Mouse (Mus musculus) gastrocnemius, postnatal 14 days (tissue): ENCODE data around the gene Astn2. TPM values are rescaled to one million over a fixed set of nuclear protein-coding genes. Genes with fewer than 3 reads are reported as not detected.

Experiments
- DNase-seq: peaks from one replicate; pipeline ENCODE4 v3.0.0; 2021; ENCODE audit warnings: mixed read lengths
- intact Hi-C: fragments of 180-260 bp; cut with DNase I; formaldehyde crosslinking; loops from one replicate; pipeline ENCODE4 v1.15.1; 2025; ENCODE audit warnings: low total_unique reads
- total RNA-seq, 2 experiments: library from RNA; stranded (reverse); gene quantifications; 2 replicates each; pipeline ENCODE4 v1.2.3; 2021

Astn2 gene
- total RNA-seq, 2 experiments from 2014 or later: 0.78 to 1.6 TPM

- intact Hi-C loops: no loop called here
- no peak for DNase-seq
These were observed 83.4 kb downstream of the Astn2 start for GRCm38 (mm10) chr4:66321051-66321450.

- intact Hi-C loops: no loop called here
- no peak for DNase-seq
These were observed 89.5 kb downstream of the Astn2 start for GRCm38 (mm10) chr4:66314806-66315484.

GRCm38 (mm10) chr4:66312733-66313132 lies 91.7 kb downstream of the Astn2 start:
- intact Hi-C loops: no loop called here
- no peak for DNase-seq

DNA sequence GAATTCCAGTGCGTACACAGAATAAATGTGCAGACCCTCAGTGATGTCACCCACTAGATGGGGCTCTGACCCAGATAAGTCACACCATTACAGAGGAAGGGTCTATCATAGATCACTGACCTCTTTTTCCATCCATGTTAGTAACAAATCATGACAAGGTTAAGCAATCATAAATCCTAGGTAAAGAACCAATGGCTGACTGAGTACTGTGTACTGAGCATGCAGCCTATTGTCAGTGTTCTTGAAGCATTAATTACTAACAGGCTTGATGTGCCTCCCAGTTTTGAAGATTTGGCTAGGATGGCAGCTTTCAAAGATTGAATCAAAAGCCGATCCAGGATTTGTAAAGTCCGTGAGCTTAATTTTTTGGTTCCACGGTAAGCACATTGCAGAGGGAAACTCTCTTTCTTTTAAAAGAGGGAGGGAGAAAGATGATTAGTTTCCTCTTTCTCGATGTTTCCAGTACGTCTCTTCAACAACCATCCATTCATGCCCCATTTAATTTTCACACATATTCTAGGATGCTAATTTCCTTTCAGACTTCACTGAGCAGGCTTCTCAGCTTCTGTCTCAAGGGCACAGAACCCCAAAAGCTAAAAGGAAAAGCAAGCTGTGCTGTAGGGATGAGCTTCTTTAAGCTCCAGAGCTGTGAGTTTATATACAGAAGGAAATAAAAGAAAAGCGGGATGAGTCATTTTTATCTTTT lies 93.9 kb downstream of the Astn2 start:
- intact Hi-C loops: no loop called here
- DNase-seq: no peak

GRCm38 (mm10) chr4:66306377-66306776 lies 98.0 kb downstream of the Astn2 start:
- intact Hi-C loops: no loop called here

DNA sequence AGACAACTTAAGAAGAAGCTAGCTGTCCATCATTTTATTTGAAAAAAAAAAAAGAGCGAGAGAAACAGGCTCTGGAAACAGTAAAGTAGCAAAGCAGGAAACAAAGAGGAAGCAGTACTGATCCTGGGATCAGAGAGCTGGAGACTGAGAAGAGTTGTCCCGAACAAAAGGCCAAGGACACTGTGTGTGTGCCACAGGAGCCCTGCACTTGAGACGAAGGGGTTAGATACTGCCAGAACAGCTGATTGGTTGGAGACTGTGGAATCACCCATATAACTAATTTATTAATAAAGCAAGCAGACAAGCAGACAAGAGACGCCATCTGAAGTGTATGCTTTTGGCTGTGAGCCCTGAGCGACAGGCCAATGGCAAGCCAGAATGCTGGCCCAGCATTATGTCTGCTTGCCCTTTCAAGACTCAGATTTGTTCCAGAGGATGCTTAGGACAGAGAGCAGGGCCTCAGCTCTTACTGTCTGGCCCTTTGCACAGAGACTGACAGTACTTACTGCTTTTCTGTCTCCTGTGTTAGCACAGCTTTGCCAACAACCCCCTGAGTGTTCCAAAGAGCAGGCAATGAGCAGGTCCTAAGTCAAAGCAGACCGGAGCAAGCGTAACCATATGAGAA lies 101.6 kb downstream of the Astn2 start:
- intact Hi-C loops: no loop called here
- DNase-seq: no peak

More at GRCm38 (mm10) chr4:66306377-66306776, 98.0 kb downstream of the Astn2 start:
- no peak for DNase-seq

- intact Hi-C loops: no loop called here
- DNase-seq: no peak
These were observed 119.4 kb downstream of the Astn2 start for GRCm38 (mm10) chr4:66285034-66285433.

DNA sequence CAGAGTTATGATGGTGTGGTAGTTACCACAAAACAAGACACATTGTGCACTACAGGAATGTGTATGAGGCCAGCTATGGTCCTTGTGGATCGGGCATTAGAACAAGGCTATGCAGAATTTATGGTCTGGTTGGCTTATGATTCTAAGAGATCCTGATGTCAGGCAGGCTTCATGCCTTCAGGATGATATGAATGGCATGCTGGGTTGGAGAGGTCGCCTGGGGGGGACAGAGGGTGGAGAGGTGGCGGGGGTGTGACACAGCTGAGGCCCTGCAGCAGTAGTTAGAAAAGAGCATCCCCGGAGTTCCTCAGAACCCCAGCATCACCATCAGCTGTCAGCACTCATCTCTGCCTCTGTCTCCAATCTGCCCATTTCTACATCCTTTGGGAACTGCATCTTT lies 128.3 kb downstream of the Astn2 start:
- no peak for DNase-seq
- intact Hi-C loops: no loop called here

DNA sequence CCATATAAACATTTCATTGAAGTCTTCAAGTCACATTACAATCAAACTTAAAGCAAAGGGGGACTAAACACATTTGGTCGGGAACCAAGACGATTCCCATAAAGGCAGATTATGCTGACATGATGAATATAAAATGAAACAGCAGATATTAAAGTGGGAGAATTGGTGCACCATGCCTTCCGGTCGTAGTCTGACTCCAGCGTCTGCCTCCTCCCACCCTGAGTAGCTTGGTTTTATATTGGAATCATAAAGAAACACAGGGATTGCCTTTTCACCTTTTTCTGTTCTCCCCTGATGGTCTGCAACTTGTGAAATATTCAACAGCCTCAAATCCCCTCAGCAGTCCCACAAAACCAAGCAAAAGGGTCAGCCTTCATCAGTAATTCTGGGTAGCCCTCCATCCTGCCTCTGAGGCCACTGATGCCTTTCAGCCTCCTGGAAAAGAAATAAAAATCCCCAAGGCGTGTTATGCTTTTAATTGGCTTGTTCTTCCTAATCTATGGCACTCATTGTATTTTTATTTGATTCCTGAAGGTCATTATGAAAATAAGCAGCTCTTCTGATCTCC lies 132.8 kb downstream of the Astn2 start:
- intact Hi-C loops: no loop called here
- DNase-seq: no peak

DNA sequence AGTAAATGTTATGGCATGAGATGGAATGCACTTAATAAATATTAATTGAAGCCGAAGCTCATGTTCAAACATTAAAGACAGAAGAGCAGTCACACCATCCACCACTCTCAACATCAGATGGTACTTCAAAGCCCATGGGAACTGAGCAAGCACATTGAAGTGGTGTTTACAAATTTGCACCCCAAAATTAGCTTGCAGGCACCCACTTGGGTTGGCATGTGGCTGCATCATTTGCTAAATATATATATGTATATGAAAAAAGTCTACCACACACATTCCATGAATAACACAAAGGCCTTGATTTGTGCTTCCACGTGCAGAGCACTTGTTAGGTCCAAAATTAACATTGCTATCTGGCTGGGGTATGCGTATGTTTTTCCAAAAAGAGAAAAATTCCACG lies 140.4 kb downstream of the Astn2 start:
- DNase-seq: no peak
- intact Hi-C loops: no loop called here

DNA sequence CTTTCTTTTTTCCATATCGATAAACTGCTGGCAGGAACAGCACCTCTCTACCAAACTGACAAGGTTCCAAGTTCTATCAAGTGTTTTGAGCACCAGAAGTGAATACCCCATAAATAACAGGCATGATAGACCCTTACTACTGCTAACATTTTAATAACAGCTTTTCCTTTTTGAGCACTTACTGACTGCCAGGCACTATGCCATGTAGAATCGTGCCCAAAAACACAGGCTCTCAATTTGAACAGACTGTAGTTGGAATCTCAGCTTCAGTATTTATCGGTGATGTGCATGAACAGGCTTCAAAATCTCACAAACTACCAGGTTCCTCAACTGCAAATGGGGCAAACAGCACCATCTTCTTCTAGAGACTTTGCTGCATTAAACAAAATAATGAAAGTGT lies 143.1 kb downstream of the Astn2 start:
- intact Hi-C loops: no loop called here
- DNase-seq: no peak

- DNase-seq: no peak
- intact Hi-C loops: no loop called here
These were observed 145.5 kb downstream of the Astn2 start for GRCm38 (mm10) chr4:66258905-66259304.

- intact Hi-C loops: no loop called here
- DNase-seq: no peak
These were observed 149.5 kb downstream of the Astn2 start for GRCm38 (mm10) chr4:66254695-66255492.

DNA sequence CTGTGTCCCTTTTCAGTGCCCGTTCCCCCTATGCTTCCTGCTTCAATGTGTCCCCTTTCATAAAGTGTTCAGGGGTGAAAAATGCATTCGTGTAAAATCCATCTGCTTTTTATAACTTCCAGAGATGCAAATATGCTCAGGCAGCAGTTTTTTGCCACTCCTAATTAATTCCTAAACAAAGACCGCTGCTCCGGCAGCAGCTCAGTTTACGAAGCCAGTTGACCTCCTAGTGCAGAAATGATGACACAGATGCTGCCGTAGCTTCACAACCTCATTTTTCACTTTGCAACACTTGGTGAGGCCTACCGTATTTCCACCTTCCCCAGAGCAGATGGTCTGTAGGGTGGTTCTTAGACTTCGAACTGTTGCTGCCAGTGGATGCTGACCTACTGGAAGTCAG lies 155.9 kb downstream of the Astn2 start:
- intact Hi-C loops: no loop called here
- DNase-seq: no peak

GRCm38 (mm10) chr4:66242683-66243082 lies 161.7 kb downstream of the Astn2 start:
- intact Hi-C loops: no loop called here
- DNase-seq: no peak

DNA sequence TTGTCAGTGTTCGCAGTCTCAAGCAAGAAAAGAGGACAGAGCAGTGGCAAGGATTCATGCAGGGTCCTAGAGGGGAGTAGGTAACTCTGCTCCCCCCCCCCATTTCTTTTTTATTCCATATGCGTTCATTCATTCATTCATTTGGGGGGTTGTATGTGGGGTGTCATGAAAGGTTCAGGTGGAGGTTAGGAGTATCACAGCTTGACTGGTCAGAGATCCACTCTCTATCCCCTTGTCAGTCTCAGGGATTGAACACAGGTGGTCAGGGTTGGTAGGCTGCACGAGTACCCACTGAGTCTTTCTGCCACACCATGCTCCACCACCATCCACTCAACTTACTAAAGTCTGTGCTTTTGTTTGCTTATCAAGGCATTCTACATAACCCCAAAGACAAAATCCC lies 171.6 kb downstream of the Astn2 start:
- intact Hi-C loops: no loop called here
- no peak for DNase-seq

- intact Hi-C loops: no loop called here
These were observed 172.1 kb downstream of the Astn2 start for GRCm38 (mm10) chr4:66232350-66232749.

DNA sequence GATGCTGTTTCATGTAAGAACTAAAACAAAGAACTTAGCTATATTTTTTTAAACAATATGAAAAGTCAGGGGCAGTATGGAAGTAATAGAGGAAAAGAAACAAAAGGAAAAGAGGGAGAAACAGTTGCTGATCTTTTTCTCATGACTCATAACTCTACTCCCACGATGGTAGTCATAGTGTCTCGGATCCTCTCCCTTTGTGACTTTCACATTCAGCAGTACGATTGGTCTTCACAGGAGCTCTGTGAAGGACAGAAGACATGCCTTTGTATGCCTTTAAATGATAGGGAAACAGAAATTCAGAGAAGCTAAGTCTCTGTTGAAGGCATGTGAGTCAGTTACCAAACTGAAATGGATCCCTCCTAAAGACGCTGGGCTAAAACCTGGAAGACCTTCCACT lies 173.7 kb downstream of the Astn2 start:
- no peak for DNase-seq
- intact Hi-C loops: no loop called here

More at GRCm38 (mm10) chr4:66232350-66232749, 172.1 kb downstream of the Astn2 start:
- DNase-seq: no peak

GRCm38 (mm10) chr4:66222602-66223317 lies 181.7 kb downstream of the Astn2 start:
- no peak for DNase-seq
- intact Hi-C loops: no loop called here
